Mouse (Mus musculus) retina, embryonic 14.5 days (tissue): ENCODE results near the gene Fat3.

Experiments used
- DNase-seq: peaks from one replicate; pipeline ENCODE4 v3.0.0-alpha.2; 2015; ENCODE audit warnings: low spot score

Fat3 gene

DNA sequence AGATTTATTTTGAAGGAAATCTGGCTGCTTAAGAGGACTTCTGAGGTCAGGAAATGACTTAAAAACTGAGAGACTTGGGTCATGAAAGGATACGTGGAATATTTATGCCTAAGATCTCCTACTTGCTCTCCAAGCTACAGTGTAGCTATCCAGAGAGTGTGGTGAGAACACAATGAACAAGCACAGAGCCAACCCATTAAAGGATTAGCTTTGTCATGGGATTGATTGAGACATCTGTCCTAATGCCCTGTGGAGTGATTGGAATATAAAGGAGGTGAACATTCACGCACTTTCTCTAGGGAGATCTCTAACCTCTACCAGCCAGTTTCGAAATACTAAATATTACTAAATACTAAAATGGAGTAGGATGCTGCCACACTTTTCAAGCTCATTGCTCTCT lies 556.9 kb downstream of the Fat3 start:
- no peak for DNase-seq

- no peak for DNase-seq
Measured at GRCm38 (mm10) chr9:15943486-15944153, 557.5 kb downstream of the Fat3 start.

DNA sequence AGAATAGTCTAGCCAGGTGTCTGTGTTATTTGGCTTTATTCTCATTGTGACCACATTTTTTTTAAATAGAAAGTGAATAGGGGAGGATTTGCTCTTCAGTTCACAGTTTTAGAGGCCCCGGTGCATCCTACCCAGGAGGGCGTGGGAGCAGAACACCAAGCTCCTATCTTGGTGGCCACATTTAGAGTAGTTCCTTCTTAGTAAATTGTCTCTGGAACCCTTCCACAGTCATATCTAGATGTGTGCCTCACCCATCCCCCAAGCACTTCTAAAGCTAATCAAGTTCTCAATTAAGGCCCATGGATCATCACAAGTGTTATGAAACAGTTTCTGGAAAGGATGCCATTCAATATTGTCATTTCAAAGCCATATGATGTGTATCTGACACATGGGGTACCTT lies 559.3 kb downstream of the Fat3 start:
- no peak for DNase-seq

DNA sequence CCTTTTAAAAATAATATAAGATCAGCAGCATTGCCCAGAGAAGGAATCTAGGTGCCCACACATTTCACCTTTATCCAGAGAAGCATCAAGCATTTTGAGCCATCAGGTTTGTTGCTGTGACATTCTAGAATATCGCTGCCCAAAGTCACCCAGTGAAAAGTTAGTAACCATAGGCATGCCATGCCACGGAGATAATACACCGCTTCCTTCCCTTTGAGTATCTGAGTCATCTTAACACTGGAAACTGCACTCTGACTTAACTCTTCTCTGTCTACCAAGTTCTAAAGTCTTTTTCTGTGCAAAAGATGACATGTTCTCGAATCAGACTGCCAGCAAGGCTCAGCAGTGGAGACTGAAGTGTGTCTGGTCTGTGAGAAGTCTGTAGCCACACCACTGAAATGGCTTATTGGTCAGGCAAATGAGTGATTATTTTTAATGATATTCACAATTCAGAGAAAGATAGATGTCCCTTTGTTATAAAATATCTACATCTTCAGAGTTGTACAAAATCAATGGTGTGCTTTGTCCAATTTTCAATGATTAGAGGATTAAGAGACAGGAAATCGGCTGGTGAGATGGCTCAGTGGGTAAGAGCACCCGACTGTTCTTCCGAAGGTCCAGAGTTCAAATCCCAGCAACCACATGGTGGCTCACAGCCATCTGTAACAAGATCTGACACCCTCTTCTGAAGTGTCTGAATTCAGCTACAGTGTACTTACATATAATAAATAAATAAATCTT lies 560.0 kb downstream of the Fat3 start:
- DNase-seq, result no peak

DNA sequence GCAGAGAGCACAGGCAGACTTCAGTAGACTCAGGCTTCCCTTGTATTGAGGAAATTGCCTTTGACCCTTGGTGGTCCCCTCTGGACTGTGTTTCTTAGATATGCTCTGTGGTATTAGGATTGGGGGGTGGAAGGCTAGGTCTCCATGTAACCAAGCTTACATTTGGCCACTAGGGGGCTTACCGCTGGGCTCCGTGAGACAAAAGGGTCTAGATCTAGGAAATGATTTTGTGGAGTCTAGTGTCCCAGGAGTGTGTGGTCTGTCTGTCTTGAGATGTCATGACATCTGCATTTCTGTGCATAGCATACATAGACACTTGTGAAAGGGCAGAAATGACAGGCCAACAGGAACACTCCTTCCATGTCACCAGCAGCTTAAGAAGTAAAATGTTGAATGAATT lies 561.5 kb downstream of the Fat3 start:
- DNase-seq, result peak; percentile 56

GRCm38 (mm10) chr9:15937837-15938514 lies 563.1 kb downstream of the Fat3 start:
- DNase-seq, result no peak

- no peak for DNase-seq
Measured at GRCm38 (mm10) chr9:15930928-15931443, 570.1 kb downstream of the Fat3 start.

GRCm38 (mm10) chr9:15928331-15928730 lies 572.8 kb downstream of the Fat3 start:
- no peak for DNase-seq

- no peak for DNase-seq
Measured at GRCm38 (mm10) chr9:15927378-15928083, 573.6 kb downstream of the Fat3 start.

GRCm38 (mm10) chr9:15925237-15925636 lies 575.8 kb downstream of the Fat3 start:
- DNase-seq, result no peak

GRCm38 (mm10) chr9:15920271-15920670 lies 580.8 kb downstream of the Fat3 start:
- DNase-seq, result no peak

DNA sequence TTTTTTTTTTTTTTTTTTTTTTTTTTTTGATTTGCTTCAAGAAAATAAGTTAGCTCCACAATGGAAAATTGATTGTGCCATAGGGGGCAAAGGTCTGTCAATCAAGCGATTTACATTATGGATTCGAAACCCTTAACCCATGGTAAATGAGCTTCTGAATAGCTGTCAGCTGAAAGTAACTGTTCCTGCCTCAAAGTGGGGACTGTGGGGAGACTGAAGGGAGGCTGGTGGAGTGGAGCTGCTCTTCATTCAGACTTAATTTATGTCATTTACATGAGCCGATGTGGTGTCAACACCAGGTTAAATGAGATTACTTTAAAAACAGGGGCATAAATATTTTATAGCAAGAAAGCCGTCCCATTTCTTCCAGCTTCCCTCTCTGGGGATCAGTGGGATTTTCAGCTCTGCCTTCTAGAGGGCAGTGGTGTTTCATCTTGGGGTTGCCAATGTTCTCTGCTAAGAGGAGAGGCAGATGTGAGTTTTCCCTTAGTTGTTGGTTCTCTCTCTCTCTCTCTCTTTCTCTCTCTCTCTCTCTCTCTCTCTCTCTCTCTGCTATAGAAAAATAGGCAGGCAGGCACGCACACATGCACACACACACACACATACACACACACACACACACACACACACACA lies 581.6 kb downstream of the Fat3 start:
- DNase-seq, result peak; percentile 63

- no peak for DNase-seq
Measured at GRCm38 (mm10) chr9:15916600-15916999, 584.5 kb downstream of the Fat3 start.

GRCm38 (mm10) chr9:15912735-15913134 lies 588.4 kb downstream of the Fat3 start:
- DNase-seq, result no peak

DNA sequence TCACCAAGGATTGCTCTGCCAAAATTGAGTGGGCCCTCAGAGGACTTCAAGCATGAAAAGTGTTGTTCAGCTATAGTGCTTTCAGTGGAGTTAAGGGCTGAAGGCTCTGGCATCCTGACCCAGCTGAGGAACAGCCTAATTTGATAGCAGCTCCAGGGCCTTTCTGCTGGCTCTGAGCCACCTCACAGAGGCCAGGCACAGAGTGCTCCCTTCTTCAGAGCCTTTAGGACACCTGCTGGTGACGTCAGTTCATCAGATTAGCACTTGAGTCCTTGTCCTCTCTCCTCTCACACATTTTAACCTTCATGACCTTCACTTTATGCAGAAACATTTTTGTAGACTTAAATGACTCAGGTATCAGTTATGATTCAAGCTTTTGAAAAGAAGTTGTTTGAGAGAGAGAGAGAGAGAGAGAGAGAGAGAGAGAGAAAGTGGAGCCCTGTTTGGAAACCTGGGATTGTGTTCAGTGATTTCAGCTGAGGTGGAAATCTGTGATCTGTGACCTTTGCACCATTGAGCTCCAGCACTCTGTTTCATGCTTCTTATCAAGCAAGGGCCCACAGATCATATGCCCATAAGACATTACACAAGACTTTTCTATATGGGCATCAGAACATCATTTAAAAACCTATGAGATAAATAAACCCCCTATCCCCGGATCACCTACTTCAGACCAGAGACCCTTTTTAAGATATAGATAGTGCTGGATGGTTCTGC lies 591.5 kb downstream of the Fat3 start:
- no peak for DNase-seq

DNA sequence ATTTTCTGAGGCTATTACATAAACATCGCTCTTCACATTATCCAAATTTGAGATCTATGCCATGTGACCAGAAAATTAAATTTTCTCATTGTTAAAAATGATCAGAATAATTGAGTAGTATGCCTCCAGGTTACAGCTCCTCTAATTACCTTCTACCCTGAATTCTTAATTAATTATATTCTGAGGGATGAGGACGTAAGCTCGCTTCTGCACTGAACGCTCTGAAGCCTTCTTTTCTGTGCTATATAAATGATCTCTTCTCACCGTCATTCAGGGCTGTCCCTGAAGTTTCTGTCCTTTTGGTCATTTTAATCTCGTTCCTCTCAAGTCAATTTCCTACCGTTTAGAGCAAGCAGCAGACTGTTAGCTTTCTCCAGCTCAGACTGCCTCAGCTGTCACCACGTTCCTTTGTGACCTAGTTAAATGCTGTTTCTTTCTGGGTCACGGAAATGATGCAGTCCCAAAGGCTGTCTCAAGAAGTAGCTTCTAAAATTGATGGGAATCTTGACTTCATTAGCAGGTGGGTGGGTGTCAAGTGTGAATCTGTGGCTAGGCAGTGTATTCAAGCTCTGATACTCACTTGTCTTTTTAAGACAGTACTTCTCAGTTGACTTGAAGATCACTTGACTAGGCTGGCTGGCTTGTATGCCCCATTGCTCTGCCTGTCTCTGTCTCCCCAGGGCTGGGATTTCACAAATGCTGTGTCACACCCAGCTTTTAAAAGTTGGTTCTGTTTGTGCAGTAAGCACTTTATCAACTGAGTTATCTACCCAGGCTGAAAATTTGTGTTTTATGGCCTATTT lies 596.9 kb downstream of the Fat3 start:
- peak; percentile 45 for DNase-seq

DNA sequence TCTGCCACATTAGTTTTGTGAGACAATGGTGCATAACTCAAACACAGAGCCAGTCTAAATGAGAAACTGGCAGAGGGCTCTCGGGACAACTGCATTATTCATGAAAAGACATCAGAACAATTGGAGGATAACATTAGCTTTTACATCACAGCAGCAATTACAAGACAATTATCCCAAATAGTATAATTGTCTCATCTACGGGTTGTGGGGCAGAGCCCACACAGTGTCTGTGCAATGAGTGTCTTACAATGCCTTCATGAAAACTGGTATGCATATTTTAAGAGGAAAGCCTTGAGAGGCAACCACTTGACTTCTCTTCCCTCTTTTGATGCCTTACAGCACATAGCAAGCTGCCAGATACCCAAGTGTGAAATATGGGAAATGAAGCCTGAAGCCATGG lies 603.0 kb downstream of the Fat3 start:
- no peak for DNase-seq

DNA sequence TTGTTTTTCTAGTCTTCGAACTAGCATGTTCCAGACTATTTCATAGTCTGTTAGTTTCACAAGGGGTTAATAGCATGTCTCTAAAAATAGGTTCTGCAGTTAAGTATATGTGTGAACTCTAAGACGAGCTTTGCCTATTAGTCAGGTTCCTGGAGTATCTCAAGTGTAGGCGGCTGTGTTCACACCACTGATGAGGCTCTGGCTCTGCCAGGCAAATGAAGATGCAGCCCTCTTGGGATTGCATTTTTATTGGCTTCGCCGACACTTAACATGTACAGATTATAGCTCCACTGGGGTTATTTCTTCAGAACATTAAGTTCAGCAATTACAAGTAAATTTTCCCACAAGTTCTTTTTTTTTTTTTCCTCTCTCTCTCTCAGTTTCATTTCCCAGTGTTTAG lies 614.3 kb downstream of the Fat3 start:
- no peak for DNase-seq

- no peak for DNase-seq
Measured at GRCm38 (mm10) chr9:15880754-15881153, 620.3 kb downstream of the Fat3 start.

DNA sequence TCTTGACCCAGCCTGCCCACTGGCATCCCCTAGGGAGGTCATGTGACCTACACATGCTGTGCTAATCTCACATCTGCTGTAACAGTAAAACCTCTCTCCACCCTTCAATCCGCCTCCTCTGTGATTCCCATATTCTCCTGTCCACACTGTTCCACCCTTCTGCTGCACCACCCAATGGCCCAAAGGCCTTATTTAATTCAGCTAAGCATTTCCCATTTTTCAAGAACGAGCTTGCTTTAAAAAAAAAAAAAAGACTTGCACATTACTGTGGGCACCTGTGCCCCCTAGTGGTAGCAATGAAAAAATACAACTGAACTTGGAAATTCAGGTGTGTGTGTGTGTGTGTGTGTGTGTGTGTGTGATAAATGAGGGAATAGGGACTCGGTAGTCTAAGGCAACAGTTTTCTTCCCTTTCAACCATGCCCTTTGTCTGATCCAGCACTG lies 620.9 kb downstream of the Fat3 start:
- peak; percentile 70 for DNase-seq
